Mouse (Mus musculus) limb, embryonic 13.5 days (tissue): ENCODE results near the gene Cbfb. TPM values are rescaled to one million over a fixed set of nuclear protein-coding genes. Genes with fewer than 3 reads are reported as not detected.

Source experiments
- ATAC-seq: fragments of 200-750 bp; cut with Nextera tagmentation; 2 replicates; pipeline ENCODE4 v1.8.0; 2017; ENCODE audit warnings: low read depth, moderate number of reproducible peaks, moderate TSS enrichment; ENCODE audit not compliant: low FRiP score
- H3K27ac ChIP-seq: fragments of 300-500 bp; sonication (generic); 2 replicates; pipeline ENCODE4 v1.5.1; 2015; ENCODE audit warnings: inconsistent platforms, mild to moderate bottlenecking, moderate library complexity
- H3K27me3 ChIP-seq: fragments of 300-500 bp; sonication (generic); 2 replicates; pipeline ENCODE4 v1.6.1; 2015; ENCODE audit warnings: mild to moderate bottlenecking, inconsistent platforms
- H3K36me3 ChIP-seq: fragments of 300-500 bp; sonication (generic); 2 replicates; pipeline ENCODE4 v1.6.1; 2015; ENCODE audit warnings: inconsistent platforms, mild to moderate bottlenecking, moderate library complexity
- H3K4me1 ChIP-seq: fragments of 300-500 bp; sonication (generic); 2 replicates; pipeline ENCODE4 v1.6.1; 2015; ENCODE audit warnings: inconsistent platforms
- H3K4me2 ChIP-seq: fragments of 300-500 bp; sonication (generic); replicated peaks from 2 replicates; pipeline ENCODE4 v1.6.1; 2015; ENCODE audit warnings: inconsistent platforms, mild to moderate bottlenecking, moderate library complexity
- H3K4me3 ChIP-seq: fragments of 300-500 bp; sonication (generic); 2 replicates; pipeline ENCODE4 v1.5.1; 2015; ENCODE audit warnings: moderate library complexity, mild to moderate bottlenecking, inconsistent platforms
- H3K9ac ChIP-seq: fragments of 300-500 bp; sonication (generic); 2 replicates; pipeline ENCODE4 v1.6.1; 2015; ENCODE audit warnings: mild to moderate bottlenecking, inconsistent platforms
- H3K9me3 ChIP-seq: fragments of 300-500 bp; sonication (generic); 2 replicates; pipeline ENCODE4 v1.6.1; 2016; ENCODE audit warnings: inconsistent platforms
- WGBS: fragments of 180-500 bp; shearing (Covaris S2); methylation state at CpG from one replicate; pipeline ENCODE4 v1.1.7; 2015; 5-methylcytosine and 5-hydroxymethylcytosine counted together
- polyA plus RNA-seq: library from polyadenylated mRNA; unstranded; fragments of >200 nt; fragmentation: Nextera tagmentation; extraction: Ambion mirVana; gene quantifications from 2 replicates; pipeline ENCODE4 v1.2.1, GENCODE M21; 2015

Gene Cbfb
- polyA plus RNA-seq = 97.1 and 101 TPM in 2 replicates

DNA sequence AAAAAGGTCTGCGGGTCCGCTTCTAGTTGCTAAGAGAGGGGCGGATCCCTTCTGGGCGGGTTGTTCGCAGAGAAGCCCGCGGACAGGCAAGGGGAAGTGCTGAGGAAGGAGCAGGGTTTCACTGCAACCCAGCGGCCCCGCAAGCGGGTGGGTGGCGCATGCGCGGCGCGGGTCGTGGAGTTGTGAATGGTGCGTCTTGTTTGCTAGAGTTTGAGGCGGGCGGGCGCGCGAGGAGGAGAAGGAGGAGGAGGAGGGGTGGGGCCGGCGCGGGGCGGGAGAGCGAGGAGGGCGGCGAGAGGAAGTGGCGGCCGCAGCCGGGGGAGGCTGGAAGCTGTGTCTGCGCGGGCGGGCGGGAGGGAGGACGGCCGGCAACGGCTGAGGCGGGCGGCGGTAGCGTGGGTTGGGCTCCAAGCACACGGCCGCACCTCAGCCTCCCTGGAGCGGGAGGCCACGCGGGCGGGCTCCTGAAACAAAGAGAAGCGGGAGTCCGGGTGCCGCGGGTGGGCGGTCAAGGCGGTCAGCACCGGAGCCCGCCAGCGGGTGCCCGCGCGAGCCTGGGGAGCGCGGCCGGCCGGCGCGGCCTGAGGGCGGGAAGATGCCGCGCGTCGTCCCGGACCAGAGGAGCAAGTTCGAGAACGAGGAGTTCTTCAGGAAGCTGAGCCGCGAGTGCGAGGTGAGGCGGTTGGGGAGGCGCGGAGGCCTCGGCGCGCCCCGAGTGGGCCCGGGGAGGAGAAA is at the start of gene Cbfb:
Gene Cbfb, plus strand, starts transcription at position 294 of the 735 bp plus-strand sequence.
- no peaks in the 10 kb centered on the region for H3K9me3 ChIP-seq
- under 1% methylated on average over 65 of the region's 86 CpGs for WGBS
- no peaks in the 10 kb centered on the region for H3K27me3 ChIP-seq
- peak within 1 kb of the TSS; percentile 99 for H3K9ac ChIP-seq
- peak within 1 kb of the TSS; percentile 91 for H3K4me3 ChIP-seq
- peak within 1 kb of the TSS; percentile 77 for H3K4me2 ChIP-seq
- peaks cover 30% of the 10 kb centered on the region for H3K4me1 ChIP-seq
- H3K27ac ChIP-seq = peak within 1 kb of the TSS; percentile 99
- H3K36me3 ChIP-seq = peaks cover 6% of the 10 kb centered on the region; the same call in 1 of the 2 replicates
- ATAC-seq = peak; percentile 96

DNA sequence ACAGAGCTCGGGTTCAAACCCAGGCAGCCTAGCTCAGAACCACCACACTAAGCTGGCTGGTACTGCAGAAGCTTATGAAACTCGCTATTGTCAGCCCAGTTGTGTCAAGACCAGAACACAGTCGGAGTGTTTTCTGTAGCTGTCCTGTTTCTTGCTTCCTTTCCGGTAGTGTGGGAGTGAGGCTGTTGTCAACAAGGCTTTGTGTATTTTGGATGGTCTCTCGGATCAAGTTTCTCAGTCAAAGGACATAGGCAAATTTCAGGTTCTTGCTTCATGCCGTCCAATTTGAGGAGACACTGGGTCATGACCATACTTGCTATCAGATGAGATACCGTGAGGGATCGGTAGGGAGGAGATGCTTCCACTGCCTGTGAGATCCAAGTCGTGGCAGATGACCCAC is 40.6 kb upstream of the Cbfb start:
- no peaks in the 10 kb centered on the region for H3K36me3 ChIP-seq

DNA sequence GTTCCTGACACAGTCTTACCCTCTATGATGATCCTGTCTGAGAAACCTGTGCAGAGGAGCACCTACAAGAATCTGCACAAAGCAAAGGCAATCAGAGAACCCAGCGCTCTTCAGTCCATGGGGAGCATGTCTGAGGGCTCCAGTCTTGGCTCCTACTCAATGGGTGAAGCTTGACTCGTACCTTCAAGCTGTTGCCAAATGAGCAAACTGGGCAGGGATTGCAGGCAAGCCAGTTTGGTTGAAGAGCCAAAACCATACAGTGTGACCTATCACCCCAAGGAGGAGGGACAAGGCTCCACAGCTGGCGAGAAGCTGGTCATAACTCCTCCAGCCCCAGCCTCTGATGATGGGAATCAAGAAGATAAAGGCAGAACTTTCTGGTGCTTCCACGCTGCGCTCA is 39.0 kb upstream of the Cbfb start, which contains the start of gene Ces4a:
Gene Ces4a, plus strand, starts transcription at position 292 of the 400 bp plus-strand sequence.
- H3K27me3 ChIP-seq = no peaks in the 10 kb centered on the region
- 80% methylated on average over 5 of the region's 5 CpGs for WGBS

More for the DNA sequence above, 40.6 kb upstream of the Cbfb start:
- ATAC-seq = no peak
- no peak overlapping the region for H3K9ac ChIP-seq
- no peaks in the 10 kb centered on the region for H3K9me3 ChIP-seq
- no peaks in the 10 kb centered on the region for H3K4me1 ChIP-seq
- H3K27ac ChIP-seq = no peak overlapping the region
- H3K27me3 ChIP-seq = no peaks in the 10 kb centered on the region
- no peak overlapping the region for H3K4me3 ChIP-seq
- 89% methylated on average over 9 of the region's 9 CpGs for WGBS
- no peak overlapping the region for H3K4me2 ChIP-seq

DNA sequence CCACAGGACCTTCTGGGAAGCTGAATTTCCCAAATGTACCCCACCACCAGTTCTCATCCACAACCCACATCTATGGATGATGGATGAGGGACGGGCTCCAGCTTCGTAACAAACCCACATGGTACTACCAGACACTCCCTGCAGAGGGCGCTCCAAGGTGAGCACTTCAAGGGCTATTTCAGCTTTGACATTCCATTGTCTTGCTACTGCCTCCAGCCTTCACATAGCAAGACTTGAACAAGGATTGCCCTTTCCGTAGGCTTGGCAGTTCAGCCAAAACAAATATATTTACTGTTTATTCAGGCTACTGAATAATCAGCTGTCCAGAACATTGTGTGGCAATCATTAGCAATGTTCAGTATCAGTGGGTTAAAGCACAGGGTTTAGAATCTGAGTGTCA is 32.1 kb upstream of the Cbfb start:
- H3K9me3 ChIP-seq = no peaks in the 10 kb centered on the region
- ATAC-seq = no peak
- no peak overlapping the region for H3K9ac ChIP-seq
- no peaks in the 10 kb centered on the region for H3K36me3 ChIP-seq
- H3K4me3 ChIP-seq = no peak overlapping the region
- no peak overlapping the region for H3K4me2 ChIP-seq
- peaks cover 23% of the 10 kb centered on the region for H3K27me3 ChIP-seq
- H3K4me1 ChIP-seq = no peaks in the 10 kb centered on the region
- 31% methylated on average over 4 of the region's 4 CpGs for WGBS
- H3K27ac ChIP-seq = no peak overlapping the region

More for the DNA sequence above, 39.0 kb upstream of the Cbfb start, which contains the start of gene Ces4a:
- Histone ChIP-seq H3K27ac (no peak within 1 kb of the TSS), H3K9ac (no peak within 1 kb of the TSS), H3K4me2 (no peak within 1 kb of the TSS), H3K36me3 (no peaks in the 10 kb centered on the region), H3K9me3 (no peaks in the 10 kb centered on the region), H3K4me3 (no peak within 1 kb of the TSS), H3K4me1 (no peaks in the 10 kb centered on the region)
- ATAC-seq = no peak

DNA sequence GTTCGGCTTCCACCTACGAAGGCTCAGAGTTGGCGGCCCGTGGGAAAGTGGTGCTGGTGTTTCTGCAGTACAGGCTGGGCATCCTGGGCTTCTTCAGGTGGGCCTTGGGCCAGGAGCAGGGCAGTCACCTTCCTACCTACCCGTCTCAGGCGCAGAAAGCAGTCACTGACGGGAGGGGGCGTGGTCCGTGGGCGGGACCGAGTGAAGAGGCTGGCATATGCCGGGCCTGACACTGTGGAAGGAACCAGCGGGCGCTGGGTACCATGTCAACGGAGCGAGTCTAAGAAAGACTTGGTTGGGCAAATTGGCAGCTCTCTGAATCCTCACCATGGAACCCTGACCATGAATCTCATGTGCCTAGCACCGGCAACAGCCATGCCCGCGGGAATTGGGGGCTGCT is 28.1 kb upstream of the Cbfb start:
- no peak overlapping the region for H3K9ac ChIP-seq
- no peak overlapping the region for H3K27ac ChIP-seq
- 32% methylated on average over 19 of the region's 19 CpGs for WGBS
- ATAC-seq = no peak
- H3K4me2 ChIP-seq = peak overlapping the region; percentile 34; the same call in 1 of the 2 replicates
- H3K4me3 ChIP-seq = no peak overlapping the region
- H3K9me3 ChIP-seq = no peaks in the 10 kb centered on the region
- peaks cover 23% of the 10 kb centered on the region for H3K27me3 ChIP-seq
- H3K36me3 ChIP-seq = no peaks in the 10 kb centered on the region
- no peaks in the 10 kb centered on the region for H3K4me1 ChIP-seq

DNA sequence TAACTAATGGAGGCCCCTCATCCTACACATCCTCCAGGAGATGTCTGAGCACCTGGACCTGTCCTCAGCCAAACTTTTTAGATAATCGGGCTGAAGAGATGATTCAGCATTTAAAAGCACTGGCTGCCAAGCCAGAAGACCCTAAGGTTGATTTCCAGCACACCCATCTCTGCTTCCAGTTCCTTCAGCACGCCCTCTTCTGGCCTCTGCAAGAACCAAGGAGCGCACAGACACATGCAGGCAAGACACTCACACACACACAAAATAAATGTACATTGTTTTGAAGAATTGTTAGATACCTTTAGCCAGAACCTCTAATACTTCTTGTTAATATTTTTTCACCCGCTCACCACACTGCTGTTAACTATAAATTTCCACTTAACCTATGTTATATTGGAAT is 18.8 kb upstream of the Cbfb start:
- no peaks in the 10 kb centered on the region for H3K27me3 ChIP-seq
- 68% methylated on average over 4 of the region's 4 CpGs for WGBS

DNA sequence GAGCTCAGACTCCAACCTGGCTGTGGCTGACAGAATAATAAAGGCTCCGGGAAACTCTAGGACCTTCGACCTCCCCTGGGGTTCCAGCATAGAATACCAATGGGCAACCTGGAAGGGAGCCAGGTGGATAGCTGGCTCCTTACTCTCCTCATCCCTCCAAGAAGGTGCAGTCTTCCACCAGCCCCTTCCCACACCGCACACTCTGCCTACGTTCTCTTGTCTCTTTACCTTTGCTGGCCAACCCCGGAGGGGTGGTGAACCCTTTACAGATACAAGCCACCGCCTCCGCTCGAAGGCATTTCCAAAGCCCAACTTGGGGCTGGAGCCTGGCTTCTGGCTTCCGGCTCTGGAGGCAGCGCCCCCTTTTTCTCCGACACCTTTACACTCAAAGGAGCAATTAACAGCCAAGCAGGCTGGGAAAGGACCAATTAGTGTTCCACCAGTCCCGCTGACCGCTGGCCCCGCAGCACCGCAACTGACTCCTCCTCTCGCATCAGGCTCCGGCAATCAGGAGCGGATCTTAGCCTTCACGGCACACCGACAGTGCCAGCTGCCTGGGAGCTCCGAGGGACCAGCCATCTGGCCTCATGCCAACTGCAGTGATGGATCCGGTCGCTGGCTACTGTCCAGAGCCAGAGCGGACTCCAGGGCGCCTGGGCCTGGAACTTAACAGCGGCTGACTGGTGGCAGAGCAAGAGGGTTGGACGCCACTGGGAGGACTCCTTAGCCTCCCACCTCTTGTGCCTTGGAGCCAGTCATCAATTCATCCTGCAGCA is 17.7 kb upstream of the Cbfb start:
- Histone ChIP-seq H3K4me1 (peaks cover 17% of the 10 kb centered on the region), H3K4me3 (peak overlapping the region; percentile 34), H3K9me3 (no peaks in the 10 kb centered on the region), H3K27ac (peak overlapping the region; percentile 17), H3K36me3 (no peaks in the 10 kb centered on the region), H3K9ac (peak overlapping the region; percentile 46), H3K4me2 (peak overlapping the region; percentile 66), H3K27me3 (no peaks in the 10 kb centered on the region)
- under 1% methylated on average over 27 of the region's 27 CpGs for WGBS
- peak; percentile 74 for ATAC-seq

More for the DNA sequence above, 18.8 kb upstream of the Cbfb start:
- H3K36me3 ChIP-seq = no peaks in the 10 kb centered on the region
- H3K4me3 ChIP-seq = no peak overlapping the region
- no peak overlapping the region for H3K4me2 ChIP-seq
- no peak for ATAC-seq
- H3K9me3 ChIP-seq = no peaks in the 10 kb centered on the region
- H3K9ac ChIP-seq = no peak overlapping the region
- H3K4me1 ChIP-seq = peaks cover 17% of the 10 kb centered on the region
- no peak overlapping the region for H3K27ac ChIP-seq

DNA sequence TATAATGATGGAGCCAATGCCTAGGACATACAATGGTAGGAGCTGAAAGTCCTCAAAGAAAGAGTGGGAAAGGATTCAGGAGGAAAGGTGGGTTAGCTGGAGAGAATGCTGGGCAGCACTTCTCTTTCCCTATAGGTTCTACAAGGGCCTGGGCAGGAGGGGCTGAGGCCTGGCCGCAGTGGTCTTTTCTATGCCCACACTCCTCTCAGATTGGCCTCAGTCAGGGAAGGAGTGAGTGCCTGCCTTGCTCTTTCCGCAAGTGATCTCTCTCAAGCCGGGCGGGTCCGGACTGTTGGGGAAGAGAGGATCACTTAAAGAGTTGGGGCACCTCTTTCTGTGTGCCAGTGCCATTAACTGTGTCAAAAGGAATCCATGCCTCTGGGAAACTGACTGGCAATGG is 16.2 kb upstream of the Cbfb start:
- H3K36me3 ChIP-seq = no peaks in the 10 kb centered on the region
- whole genome bisulfite sequencing = 87% methylated on average over 5 of the region's 5 CpGs
- peaks cover 17% of the 10 kb centered on the region for H3K4me1 ChIP-seq
- H3K9me3 ChIP-seq = no peaks in the 10 kb centered on the region
- no peak overlapping the region for H3K4me2 ChIP-seq
- no peak for ATAC-seq
- H3K4me3 ChIP-seq = no peak overlapping the region
- no peak overlapping the region for H3K9ac ChIP-seq
- H3K27ac ChIP-seq = no peak overlapping the region
- no peaks in the 10 kb centered on the region for H3K27me3 ChIP-seq

DNA sequence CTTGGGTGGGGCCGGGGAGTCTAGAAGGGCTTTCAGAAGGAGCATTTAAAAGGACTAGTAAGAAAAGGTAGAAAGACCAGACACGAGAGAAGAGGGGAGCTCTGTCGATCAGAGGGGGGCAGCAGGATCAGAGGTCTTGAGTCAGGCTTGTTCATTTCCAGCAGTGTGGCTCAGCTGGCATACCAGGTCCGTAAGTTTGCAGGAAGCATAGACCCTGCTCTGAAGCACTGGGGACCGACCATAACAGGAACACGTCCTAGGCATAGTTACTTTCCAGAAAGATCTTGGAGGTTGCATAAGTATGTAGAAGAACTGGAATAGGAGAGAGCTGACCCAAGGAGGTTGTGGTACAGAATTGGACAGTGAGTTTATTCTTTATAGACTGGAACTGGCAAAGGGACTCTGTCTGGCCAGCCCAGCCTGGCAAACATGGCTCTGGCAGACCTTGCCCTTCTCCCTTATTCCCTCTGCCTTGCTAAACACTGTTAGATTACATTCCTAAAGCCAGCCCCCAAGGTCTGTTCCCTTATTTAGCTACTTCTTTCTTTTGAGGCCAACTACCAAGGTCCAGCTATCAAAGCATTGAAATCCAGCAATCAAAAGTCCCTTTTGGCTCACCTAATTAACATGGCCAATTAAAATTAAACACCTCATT is 15.3 kb upstream of the Cbfb start:
- Histone ChIP-seq H3K4me1 (peaks cover 17% of the 10 kb centered on the region), H3K4me3 (no peak overlapping the region), H3K4me2 (no peak overlapping the region), H3K27ac (no peak overlapping the region), H3K36me3 (no peaks in the 10 kb centered on the region), H3K9me3 (no peaks in the 10 kb centered on the region), H3K27me3 (no peaks in the 10 kb centered on the region), H3K9ac (no peak overlapping the region)
- no peak for ATAC-seq
- 84% methylated on average over 6 of the region's 6 CpGs for WGBS

DNA sequence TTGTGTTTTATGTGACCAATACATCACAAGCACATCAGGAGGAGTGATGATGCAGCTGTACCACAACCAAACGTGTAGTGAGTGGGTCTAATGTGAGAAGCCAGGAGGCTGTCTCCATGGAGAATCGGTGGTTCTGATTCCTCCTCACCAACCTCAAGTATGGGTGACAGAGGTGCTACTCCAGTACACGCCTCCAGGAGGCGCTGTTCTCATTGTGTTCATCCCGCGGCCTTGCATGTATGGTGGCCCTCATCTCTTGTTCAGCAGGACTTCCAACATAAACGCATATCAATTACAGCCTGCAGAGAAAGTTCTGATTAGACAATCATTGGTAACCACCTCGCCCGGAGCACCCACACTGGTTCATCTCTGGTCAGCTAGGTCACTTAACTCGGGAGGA is 12.9 kb upstream of the Cbfb start:
- 50% methylated on average over 10 of the region's 10 CpGs for WGBS
- Histone ChIP-seq H3K4me1 (peaks cover 15% of the 10 kb centered on the region), H3K9me3 (no peaks in the 10 kb centered on the region), H3K4me3 (no peak overlapping the region), H3K27me3 (no peaks in the 10 kb centered on the region), H3K27ac (no peak overlapping the region), H3K36me3 (no peaks in the 10 kb centered on the region), H3K4me2 (no peak overlapping the region), H3K9ac (no peak overlapping the region)
- no peak for ATAC-seq

DNA sequence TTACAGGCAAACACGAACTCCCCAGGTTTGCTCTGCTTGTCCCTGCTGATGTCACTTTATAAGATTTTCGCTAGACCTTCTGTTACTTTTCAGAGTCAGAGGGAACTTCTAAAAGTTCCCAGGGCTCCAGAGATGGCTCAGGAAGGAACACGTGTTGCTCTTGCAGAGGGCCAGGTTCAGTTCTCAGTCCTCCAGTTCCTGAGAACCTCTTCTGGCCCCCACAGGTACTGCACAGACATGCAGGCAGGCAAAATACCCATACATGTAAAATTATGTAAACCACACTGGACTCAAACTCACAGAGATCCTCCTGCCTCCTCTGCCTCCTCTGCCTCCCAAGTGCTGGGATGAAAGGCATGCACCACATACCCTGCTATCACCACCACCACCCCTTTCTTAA is 12.4 kb upstream of the Cbfb start:
- Histone ChIP-seq H3K27me3 (no peaks in the 10 kb centered on the region), H3K4me3 (no peak overlapping the region), H3K9me3 (no peaks in the 10 kb centered on the region), H3K36me3 (no peaks in the 10 kb centered on the region), H3K9ac (no peak overlapping the region), H3K4me2 (no peak overlapping the region), H3K4me1 (peaks cover 10% of the 10 kb centered on the region), H3K27ac (no peak overlapping the region)
- no peak for ATAC-seq
- WGBS = 72% methylated on average over 3 of the region's 3 CpGs

DNA sequence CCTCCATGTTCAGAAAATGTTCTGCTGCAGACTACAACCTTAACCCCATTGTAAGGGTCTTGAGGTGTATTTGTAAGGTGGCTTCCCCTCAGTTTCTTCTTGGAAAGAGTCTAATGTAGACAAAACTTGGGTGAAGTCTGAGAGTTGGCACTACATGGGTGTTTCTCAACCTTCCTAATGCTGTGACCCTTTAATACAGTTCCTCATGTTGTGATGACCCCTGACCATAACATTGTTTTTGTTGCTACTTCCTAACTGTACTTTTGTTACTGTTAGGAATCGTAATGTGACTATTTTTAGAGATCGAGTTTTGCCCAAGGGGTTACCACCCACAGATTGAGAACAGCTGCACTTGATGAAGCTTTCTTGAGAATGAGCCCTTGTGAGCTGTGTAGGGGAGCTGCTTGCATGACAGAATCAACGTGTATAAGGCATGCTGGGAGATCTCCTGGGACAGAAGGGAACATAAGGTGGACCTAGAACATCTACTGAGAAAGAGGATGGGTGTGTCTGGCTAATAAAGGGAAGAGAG is 9.3 kb upstream of the Cbfb start:
- Histone ChIP-seq H3K36me3 (no peaks in the 10 kb centered on the region), H3K27me3 (no peaks in the 10 kb centered on the region), H3K9ac (no peak overlapping the region), H3K4me1 (peaks cover 28% of the 10 kb centered on the region), H3K9me3 (no peaks in the 10 kb centered on the region), H3K4me2 (no peak overlapping the region), H3K4me3 (no peak overlapping the region), H3K27ac (no peak overlapping the region)
- ATAC-seq = no peak
- WGBS = 31% methylated on average over 3 of the region's 3 CpGs
